Mouse (Mus musculus): ENCODE measurements at regions not wholly inside any gene's neighbourhood (a gene's known extent, or its start where the extent isn't known, plus 50 kb on each side); places are given as distances from the start of the nearest gene placed in this dataset.

DNA sequence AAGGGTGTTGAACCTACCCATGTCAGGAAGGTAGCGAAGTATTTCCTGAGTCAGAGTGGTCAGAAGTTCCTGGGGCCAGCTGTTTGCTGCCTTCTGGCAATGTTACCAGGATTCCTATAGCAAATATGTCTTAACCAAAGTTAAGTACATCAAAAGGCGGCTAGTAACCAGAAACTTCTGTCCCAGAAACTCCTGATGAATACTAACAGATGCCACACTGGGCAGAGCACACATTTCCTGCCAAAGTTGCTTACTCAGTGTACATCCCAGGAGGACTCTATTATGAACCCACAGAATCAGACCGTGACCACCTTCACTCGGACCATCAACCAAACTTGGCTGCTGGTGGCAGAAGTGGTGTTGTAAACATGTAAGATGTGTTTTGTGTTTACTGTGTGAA lies 575.3 kb downstream of the Hdgfl1 start:
- TF ChIP-seq GATA1 (IDR thresholded peaks at IDR 0.05; ENCODE audit: borderline replicate concordance, low read length) (no peak), CTCF (IDR thresholded peaks at IDR 0.05; ENCODE audit: low read depth, low read length) (no peak), TAL1 (conservative IDR thresholded peaks at IDR 0.05; ENCODE audit: low read depth, low read length) (no peak)

Data from G1E (cell line).